Mouse (Mus musculus): ENCODE measurements at regions not wholly inside any gene's neighbourhood (a gene's known extent, or its start where the extent isn't known, plus 50 kb on each side); places are given as distances from the start of the nearest gene placed in this dataset.
"Not testable (repeated sequence)": the region's sequence is repeated elsewhere in the genome, so short reads cannot be mapped to it uniquely, and the experiment has no call there.

DNA sequence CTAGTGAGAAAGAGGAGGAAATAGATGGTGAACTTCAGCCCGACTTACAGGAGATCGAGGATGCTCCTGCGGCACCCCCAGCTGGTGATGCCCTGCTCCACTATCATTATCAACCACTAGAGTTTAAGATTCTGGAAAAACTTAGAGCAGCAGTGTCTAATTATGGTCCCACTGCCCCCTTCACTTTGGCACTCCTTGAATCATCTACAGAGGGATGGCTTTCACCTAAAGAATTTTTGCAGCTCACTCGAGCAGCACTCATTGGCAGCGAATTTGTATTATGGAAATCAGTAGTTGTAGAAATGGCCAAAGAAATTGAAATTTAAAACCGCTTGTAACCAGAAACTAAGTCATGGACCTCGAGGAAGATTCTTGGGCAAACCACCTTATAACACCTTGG, 1229.1 kb upstream of the Arrdc3 start:
- H3K27me3 ChIP-seq: no peaks in the 10 kb centered on the region
- H3K36me3 ChIP-seq: no peaks in the 10 kb centered on the region
- no peak overlapping the region for H3K4me2 ChIP-seq (replicated peaks)
- H3K4me1 ChIP-seq: no peaks in the 10 kb centered on the region
- H3K9ac ChIP-seq (replicated peaks): no peak overlapping the region
- H3K9me3 ChIP-seq: no peaks in the 10 kb centered on the region
- H3K27ac ChIP-seq (replicated peaks): no peak overlapping the region
- 58% methylated on average over 7 of the region's 7 CpGs for WGBS
- H3K4me3 ChIP-seq: no peak overlapping the region
- peak; percentile 53 for ATAC-seq (replicated peaks)

DNA sequence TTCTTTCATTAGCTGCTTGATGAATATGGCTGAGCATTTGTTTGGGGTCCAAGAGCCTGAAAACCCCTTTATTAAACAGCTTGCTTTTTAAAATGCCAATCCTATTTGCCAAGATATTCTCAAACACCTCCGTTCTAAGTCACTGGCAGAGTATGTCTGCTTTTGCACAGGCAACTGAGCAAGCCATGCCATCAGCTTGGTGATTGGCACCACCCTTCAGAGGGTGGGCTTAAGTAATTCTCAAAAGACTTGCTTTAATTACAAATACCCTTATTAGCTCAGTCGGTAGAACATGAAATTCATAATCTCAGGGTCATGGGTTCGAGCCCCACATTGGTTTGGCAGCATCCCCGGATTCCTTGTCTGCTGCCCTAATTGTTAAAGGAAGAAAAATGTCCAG, 1228.5 kb upstream of the Arrdc3 start:
- Histone ChIP-seq H3K4me3 (no peak overlapping the region), H3K27ac (replicated peaks) (no peak overlapping the region), H3K9ac (replicated peaks) (no peak overlapping the region), H3K9me3 (no peaks in the 10 kb centered on the region), H3K36me3 (no peaks in the 10 kb centered on the region), H3K27me3 (no peaks in the 10 kb centered on the region), H3K4me2 (replicated peaks) (no peak overlapping the region), H3K4me1 (no peaks in the 10 kb centered on the region)
- 53% methylated on average over 4 of the region's 4 CpGs for WGBS
- ATAC-seq (replicated peaks): peak; percentile 90

DNA sequence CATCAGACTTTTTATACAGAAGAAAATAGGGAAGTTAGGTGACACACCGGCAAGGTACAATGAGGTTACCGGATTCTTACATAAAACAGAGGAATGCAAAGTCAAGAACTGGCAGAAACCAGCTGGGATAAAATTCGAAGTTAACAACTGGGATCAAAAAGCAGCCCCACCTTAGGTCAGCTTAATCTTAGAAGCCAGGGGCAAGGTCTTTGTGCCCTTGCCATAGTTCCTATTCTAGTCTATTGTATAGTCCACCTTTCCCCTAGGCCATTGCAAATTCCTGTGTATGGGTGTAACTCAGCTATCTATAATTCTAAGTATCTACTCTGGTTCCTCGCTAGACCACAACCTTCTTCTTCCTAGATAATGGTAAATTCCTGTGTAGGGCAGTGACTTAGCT, 1214.4 kb upstream of the Arrdc3 start:
- not testable (repeated sequence) for ATAC-seq (replicated peaks); H3K36me3 ChIP-seq; H3K9ac ChIP-seq (replicated peaks); H3K4me2 ChIP-seq (replicated peaks); H3K4me3 ChIP-seq; H3K27ac ChIP-seq (replicated peaks); H3K4me1 ChIP-seq; H3K27me3 ChIP-seq; H3K9me3 ChIP-seq
- 88% methylated on average over 4 of the region's 4 CpGs for WGBS

DNA sequence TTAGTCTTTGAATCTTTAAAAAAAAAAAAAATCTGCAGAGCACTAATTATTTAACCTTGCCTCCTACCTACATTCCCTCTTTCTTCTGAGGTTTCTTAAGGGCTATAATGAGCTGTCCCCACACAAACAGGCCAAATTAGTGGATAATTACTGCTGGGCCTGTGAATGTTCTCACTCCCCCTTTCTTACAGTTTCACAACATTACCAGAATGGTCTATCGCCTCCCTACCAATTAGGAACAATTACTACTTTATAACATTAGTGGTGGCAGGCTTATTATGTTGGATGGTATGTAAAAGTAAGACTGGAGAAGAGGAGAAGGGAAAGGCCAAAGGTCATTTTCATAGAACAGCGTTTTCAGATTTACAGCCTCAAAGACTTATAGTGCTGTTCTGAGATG, 1209.8 kb upstream of the Arrdc3 start:
- Histone ChIP-seq H3K27me3 (no peaks in the 10 kb centered on the region), H3K9ac (replicated peaks) (no peak overlapping the region), H3K36me3 (no peaks in the 10 kb centered on the region), H3K4me1 (0 out of 2 replicates have a peak, but pooled peaks cover 4% of the 10 kb centered on the region), H3K9me3 (peaks cover 4% of the 10 kb centered on the region; the same call in 1 of the 2 replicates), H3K4me3 (no peak overlapping the region), H3K4me2 (replicated peaks) (no peak overlapping the region), H3K27ac (replicated peaks) (no peak overlapping the region)
- peak; percentile 84 for ATAC-seq (replicated peaks)
- 7% methylated on average over 2 of the region's 2 CpGs for WGBS

DNA sequence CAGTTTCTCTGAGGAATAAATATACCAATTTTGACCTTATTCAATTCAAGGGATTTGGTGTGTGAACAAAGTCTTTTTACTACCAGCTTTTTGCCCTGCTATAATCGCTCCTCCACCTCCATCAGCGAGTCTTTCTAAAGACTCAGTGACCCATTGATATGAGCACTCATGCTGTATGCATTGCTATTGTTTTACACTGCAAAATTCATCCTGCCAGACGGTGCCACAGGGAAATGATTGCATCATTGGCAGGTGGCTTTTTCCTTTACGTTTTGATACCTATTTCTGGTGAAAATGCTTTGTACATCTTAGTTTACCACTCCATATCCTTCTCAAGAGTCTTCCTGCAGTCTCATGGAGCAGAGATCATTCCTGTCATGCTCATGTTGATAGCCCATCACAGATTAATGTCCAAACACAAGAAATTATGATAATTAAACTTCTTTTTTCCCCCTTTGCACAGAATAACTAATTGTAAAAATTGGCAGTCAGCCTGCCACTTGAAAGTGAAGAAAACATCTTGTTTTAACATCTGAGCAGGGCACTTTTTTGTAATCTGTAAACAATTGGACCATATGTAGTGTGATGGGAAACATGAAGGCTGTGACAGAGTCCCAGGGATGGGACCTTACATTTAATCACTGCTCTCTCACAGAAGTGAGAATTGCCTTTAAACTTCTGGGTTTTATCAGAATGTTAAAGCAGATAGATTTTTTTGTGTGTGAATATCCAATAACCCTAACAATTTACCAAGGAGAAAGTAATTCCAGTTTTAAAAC, 1185.1 kb upstream of the Arrdc3 start:
- Histone ChIP-seq H3K4me3 (no peak overlapping the region), H3K4me1 (peaks cover 10% of the 10 kb centered on the region), H3K9ac (replicated peaks) (no peak overlapping the region), H3K27ac (replicated peaks) (peak overlapping the region; percentile 57), H3K27me3 (no peaks in the 10 kb centered on the region), H3K9me3 (no peaks in the 10 kb centered on the region), H3K4me2 (replicated peaks) (no peak overlapping the region), H3K36me3 (no peaks in the 10 kb centered on the region)
- ATAC-seq (replicated peaks): peak; percentile 93
- WGBS: 10% methylated on average over 4 of the region's 4 CpGs

DNA sequence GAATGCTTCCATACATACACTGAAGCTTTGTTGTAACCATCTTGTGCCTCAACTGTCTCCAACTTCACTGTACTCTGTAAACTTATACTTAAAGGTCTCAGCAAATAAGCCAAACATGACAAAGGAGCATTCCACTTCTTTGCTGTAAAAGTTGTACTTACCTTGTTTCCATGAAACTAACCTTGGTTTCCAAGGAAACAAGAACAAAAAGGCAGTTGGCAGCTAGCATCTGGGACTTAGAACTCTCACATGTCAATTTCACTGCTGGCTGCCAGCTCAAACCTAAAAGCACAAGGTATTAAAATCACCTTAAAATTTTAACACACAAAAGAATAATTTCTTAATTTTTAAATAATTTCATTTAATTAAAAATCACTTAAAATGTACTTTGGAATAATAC, 1183.7 kb upstream of the Arrdc3 start:
- Histone ChIP-seq H3K36me3 (no peaks in the 10 kb centered on the region), H3K27me3 (no peaks in the 10 kb centered on the region), H3K4me1 (peaks cover 10% of the 10 kb centered on the region), H3K4me3 (no peak overlapping the region), H3K4me2 (replicated peaks) (no peak overlapping the region), H3K27ac (replicated peaks) (no peak overlapping the region), H3K9ac (replicated peaks) (no peak overlapping the region), H3K9me3 (no peaks in the 10 kb centered on the region)
- no peak for ATAC-seq (replicated peaks)
